Mouse (Mus musculus): ENCODE data around the gene Adh4. TPM values are rescaled to one million over a fixed set of nuclear protein-coding genes. Genes with fewer than 3 reads are reported as not detected.

Gene Adh4
- polyA plus RNA-seq (2017; shearing (Covaris generic)) = not detected

GRCm38 (mm10) chr3:138415121-138415690 lies at the start of gene Adh4:
TSS of gene Adh4 (plus strand) at chr3:138415466.

GRCm38 (mm10) chr3:138442612-138443464 lies 27.6 kb downstream of the Adh4 start, which contains the start of gene Adh5:
TSS of gene Adh5 (plus strand) at chr3:138443093.

Other genes starting within 250 kb of the Adh4 start
- not detected for gene 4930579F01Rik, start 221.6 kb upstream of the Adh4 start, polyA plus RNA-seq (2017; shearing (Covaris generic))
- not detected for gene Adh7, start 197.7 kb upstream of the Adh4 start, polyA plus RNA-seq (2017; shearing (Covaris generic))
- 4.6 TPM for gene Adh1, start 154.5 kb upstream of the Adh4 start, polyA plus RNA-seq (2017; shearing (Covaris generic))
- gene Adh6a, start 102.2 kb upstream of the Adh4 start, polyA plus RNA-seq (2017; shearing (Covaris generic)) = not detected
- gene Adh6b, start 73.7 kb upstream of the Adh4 start, polyA plus RNA-seq (2017; shearing (Covaris generic)) = not detected
- gene Adh5, start 27.6 kb downstream of the Adh4 start, polyA plus RNA-seq (2017; shearing (Covaris generic)) = 152 TPM
- 63.7 TPM for gene Metap1, start 74.0 kb downstream of the Adh4 start, polyA plus RNA-seq (2017; shearing (Covaris generic))
- gene Eif4e, start 110.7 kb downstream of the Adh4 start, polyA plus RNA-seq (2017; shearing (Covaris generic)) = 252 TPM